Mouse (Mus musculus): ENCODE data around the gene Trpd52l3. TPM values are rescaled to one million over a fixed set of nuclear protein-coding genes. Genes with fewer than 3 reads are reported as not detected.
"Not testable (repeated sequence)": the region's sequence is repeated elsewhere in the genome, so short reads cannot be mapped to it uniquely, and the experiment has no call there.

The Trpd52l3 gene
- not detected for total RNA-seq (2021)
- long read RNA-seq, experiment 1, result 0 reads
- long read RNA-seq, experiment 2, result 0 reads

- no peak for DNase-seq
- intact Hi-C loops (cut with DNase I), result no loop called here
These were observed at the start of gene Trpd52l3 for GRCm38 (mm10) chr19:30003621-30004020. Gene Trpd52l3, plus strand, starts transcription at chr19:30003790.

GRCm38 (mm10) chr19:29953833-29954232 lies 49.8 kb upstream of the Trpd52l3 start:
- intact Hi-C loops (cut with DNase I), result no loop called here
- no peak for DNase-seq

- DNase-seq, result no peak
- intact Hi-C loops (cut with DNase I), result no loop called here
These were observed 48.1 kb upstream of the Trpd52l3 start for GRCm38 (mm10) chr19:29955454-29955853.

GRCm38 (mm10) chr19:29960906-29961305 lies 42.7 kb upstream of the Trpd52l3 start:
- no peak for DNase-seq
- intact Hi-C loops (cut with DNase I), result no loop called here

- no peak for DNase-seq
- intact Hi-C loops (cut with DNase I), result no loop called here
These were observed 41.7 kb upstream of the Trpd52l3 start for GRCm38 (mm10) chr19:29961842-29962241.

GRCm38 (mm10) chr19:29963598-29964092 lies 39.9 kb upstream of the Trpd52l3 start:
- no peak for DNase-seq
- intact Hi-C loops (cut with DNase I), result no loop called here

- intact Hi-C loops (cut with DNase I), result no loop called here
- DNase-seq, result no peak
These were observed 35.6 kb upstream of the Trpd52l3 start for GRCm38 (mm10) chr19:29967960-29968359.

- intact Hi-C loops (cut with DNase I), result no loop called here
- peak; percentile 23 to 39 for DNase-seq
These were observed 30.2 kb upstream of the Trpd52l3 start for GRCm38 (mm10) chr19:29973396-29973795.

GRCm38 (mm10) chr19:29978847-29979246 lies 24.7 kb upstream of the Trpd52l3 start:
- DNase-seq, result no peak
- intact Hi-C loops (cut with DNase I), result loop anchor here (2.0 to 5.0 kb wide), 2 partner anchors 154 to 297 kb away; no protein-coding TSS in a partner anchor

GRCm38 (mm10) chr19:29979452-29980089 lies 24.0 kb upstream of the Trpd52l3 start:
- intact Hi-C loops (cut with DNase I), result loop anchor here (2.0 to 5.0 kb wide), 2 partner anchors 155 to 297 kb away; no protein-coding TSS in a partner anchor
- no peak for DNase-seq

GRCm38 (mm10) chr19:29984208-29985005 lies 19.2 kb upstream of the Trpd52l3 start:
- no peak for DNase-seq
- intact Hi-C loops (cut with DNase I), result no loop called here

GRCm38 (mm10) chr19:29986464-29987091 lies 17.0 kb upstream of the Trpd52l3 start:
- intact Hi-C loops (cut with DNase I), result no loop called here
- DNase-seq, result no peak

- DNase-seq, result no peak
- intact Hi-C loops (cut with DNase I), result no loop called here
These were observed 2.9 kb upstream of the Trpd52l3 start for GRCm38 (mm10) chr19:30000406-30001365.

GRCm38 (mm10) chr19:30001550-30001949 lies 2.0 kb upstream of the Trpd52l3 start:
- DNase-seq, result no peak
- intact Hi-C loops (cut with DNase I), result no loop called here

- intact Hi-C loops (cut with DNase I), result no loop called here
These were observed 2.8 kb downstream of the Trpd52l3 start for GRCm38 (mm10) chr19:30006371-30006770.

GRCm38 (mm10) chr19:30010520-30011296 lies 7.1 kb downstream of the Trpd52l3 start:
- DNase-seq, result no peak
- intact Hi-C loops (cut with DNase I), result no loop called here

More at GRCm38 (mm10) chr19:30006371-30006770, 2.8 kb downstream of the Trpd52l3 start:
- DNase-seq, result no peak

- intact Hi-C loops (cut with DNase I), result no loop called here
These were observed 10.7 kb downstream of the Trpd52l3 start for GRCm38 (mm10) chr19:30014331-30014730.

GRCm38 (mm10) chr19:30016156-30016555 lies 12.6 kb downstream of the Trpd52l3 start:
- intact Hi-C loops (cut with DNase I), result no loop called here
- no peak for DNase-seq

More at GRCm38 (mm10) chr19:30014331-30014730, 10.7 kb downstream of the Trpd52l3 start:
- DNase-seq, result no peak

GRCm38 (mm10) chr19:30023419-30023818 lies 19.8 kb downstream of the Trpd52l3 start:
- DNase-seq; intact Hi-C loops (cut with DNase I): not testable (repeated sequence)
